Mouse (Mus musculus) cortical plate, adult 2 months (tissue): ENCODE data around the gene Smug1.

Experiments
- CTCF ChIP-seq: fragments of 200-500 bp; IDR thresholded peaks from 2 replicates; pipeline ENCODE4 v1.5.1; 2011; ENCODE audit warnings: mild to moderate bottlenecking, control low read depth, low read length; ENCODE audit not compliant: insufficient read depth; ENCODE audit errors: extremely low read depth
- POLR2A ChIP-seq: fragments of 200-500 bp; IDR thresholded peaks from 2 replicates; pipeline ENCODE4 v1.6.1; 2011; ENCODE audit warnings: mild to moderate bottlenecking, low read length, control low read depth; ENCODE audit not compliant: insufficient read depth; ENCODE audit errors: extremely low read depth

- TF ChIP-seq CTCF, result no peak
- TF ChIP-seq POLR2A, result no peak
Observed at GRCm38 (mm10) chr15:103125982-103126381, 40.9 kb downstream of the Smug1 start.
